Mouse (Mus musculus): Measurements from ENCODE around the gene Tcirg1. TPM values are rescaled to one million over a fixed set of nuclear protein-coding genes. Genes with fewer than 3 reads are reported as not detected.

Tcirg1 gene
- polyA plus RNA-seq, 1 experiment from 2014 or later: 34.7 TPM

DNA sequence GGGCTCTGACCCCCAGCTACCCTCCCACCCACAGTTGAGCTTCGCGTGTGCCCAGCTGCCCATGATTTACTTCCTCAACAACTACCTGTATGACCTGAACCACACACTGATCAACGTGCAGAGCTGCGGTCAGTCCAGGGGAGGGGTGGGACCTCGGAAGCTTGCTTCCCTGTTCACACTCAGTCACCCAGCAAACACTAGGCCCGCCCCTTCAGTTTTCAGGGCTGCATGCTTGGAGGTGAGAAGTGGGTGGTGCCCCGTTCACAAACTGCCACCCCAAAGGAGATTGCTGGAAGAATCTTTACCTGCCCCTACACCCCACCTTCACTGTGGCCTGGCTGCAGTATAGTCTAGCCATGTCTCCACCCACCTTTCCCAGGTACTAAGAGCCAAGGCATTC is 35.4 kb upstream of the Tcirg1 start:
- WGBS: 80% methylated on average over 7 of the region's 7 CpGs
- no peak; the same call in 1 of the 2 replicates for ATAC-seq (ENCODE audit: insufficient read depth, low FRiP score, low read depth)
- Histone ChIP-seq H3K9ac (no peak overlapping the region), H3K4me1 (0 out of 2 replicates have a peak, but pooled peaks cover 6% of the 10 kb centered on the region), H3K27ac (no peak overlapping the region), H3K36me3 (no peaks in the 10 kb centered on the region), H3K4me2 (no peak overlapping the region), H3K9me3 (no peaks in the 10 kb centered on the region), H3K27me3 (replicated peaks) (no peaks in the 10 kb centered on the region), H3K4me3 (replicated peaks) (no peak overlapping the region)

GRCm38 (mm10) chr19:3935896-3936850 is 29.2 kb upstream of the Tcirg1 start:
- 7% methylated on average over 22 of the region's 22 CpGs for WGBS
- H3K9ac ChIP-seq: peak overlapping the region; percentile 38
- peaks cover 14% of the 10 kb centered on the region for H3K4me1 ChIP-seq
- H3K9me3 ChIP-seq: no peaks in the 10 kb centered on the region
- no peaks in the 10 kb centered on the region for H3K36me3 ChIP-seq
- peak overlapping the region; percentile 51 for H3K4me3 ChIP-seq (replicated peaks)
- peak overlapping the region; percentile 91 for H3K4me2 ChIP-seq
- H3K27me3 ChIP-seq (replicated peaks): no peaks in the 10 kb centered on the region
- ATAC-seq (ENCODE audit: insufficient read depth, low FRiP score, low read depth): no peak
- H3K27ac ChIP-seq: no peak overlapping the region

- H3K4me1 ChIP-seq: peaks cover 20% of the 10 kb centered on the region
- ATAC-seq (ENCODE audit: insufficient read depth, low FRiP score, low read depth): peak; percentile 80
- H3K27ac ChIP-seq: 0 out of 2 replicates have a peak within 1 kb of the TSS, but pooled peaks have one; percentile 31
- H3K4me2 ChIP-seq: peak within 1 kb of the TSS; percentile 91
- 7% methylated on average over 42 of the region's 42 CpGs for WGBS
- H3K36me3 ChIP-seq: no peaks in the 10 kb centered on the region
- no peaks in the 10 kb centered on the region for H3K27me3 ChIP-seq (replicated peaks)
- H3K9me3 ChIP-seq: no peaks in the 10 kb centered on the region
- H3K9ac ChIP-seq: peak within 1 kb of the TSS; percentile 38
- H3K4me3 ChIP-seq (replicated peaks): peak within 1 kb of the TSS; percentile 51
Observed at GRCm38 (mm10) chr19:3935032-3935895, 28.3 kb upstream of the Tcirg1 start, which contains the start of gene Unc93b1. Gene Unc93b1, plus strand, starts transcription at chr19:3935186.

DNA sequence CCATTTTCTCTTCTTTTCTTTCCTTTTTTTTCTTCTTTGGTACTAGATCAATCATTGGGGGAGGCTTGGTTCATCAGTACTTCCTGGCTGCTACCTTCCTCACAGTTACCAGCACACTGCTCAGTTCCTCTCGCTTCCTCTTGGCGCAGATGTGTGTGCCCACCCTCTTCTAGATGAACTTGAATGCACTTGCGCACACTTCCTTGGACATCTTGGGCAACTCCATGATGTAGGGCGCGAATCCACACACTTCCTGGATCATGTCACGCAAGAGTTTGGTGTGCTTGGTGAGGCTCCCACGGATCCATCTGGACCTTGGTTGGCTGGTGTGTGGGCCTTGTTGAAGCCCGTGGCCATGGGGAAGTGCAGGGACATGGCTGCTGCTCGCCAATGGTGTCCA is 24.8 kb upstream of the Tcirg1 start:
- H3K27ac ChIP-seq: no peak overlapping the region
- H3K4me3 ChIP-seq (replicated peaks): no peak overlapping the region
- no peaks in the 10 kb centered on the region for H3K36me3 ChIP-seq
- H3K27me3 ChIP-seq (replicated peaks): no peaks in the 10 kb centered on the region
- no peak overlapping the region for H3K4me2 ChIP-seq
- no peaks in the 10 kb centered on the region for H3K9me3 ChIP-seq
- 89% methylated on average over 9 of the region's 9 CpGs for WGBS
- H3K4me1 ChIP-seq: peaks cover 32% of the 10 kb centered on the region
- no peak for ATAC-seq (ENCODE audit: insufficient read depth, low FRiP score, low read depth)
- no peak overlapping the region for H3K9ac ChIP-seq

DNA sequence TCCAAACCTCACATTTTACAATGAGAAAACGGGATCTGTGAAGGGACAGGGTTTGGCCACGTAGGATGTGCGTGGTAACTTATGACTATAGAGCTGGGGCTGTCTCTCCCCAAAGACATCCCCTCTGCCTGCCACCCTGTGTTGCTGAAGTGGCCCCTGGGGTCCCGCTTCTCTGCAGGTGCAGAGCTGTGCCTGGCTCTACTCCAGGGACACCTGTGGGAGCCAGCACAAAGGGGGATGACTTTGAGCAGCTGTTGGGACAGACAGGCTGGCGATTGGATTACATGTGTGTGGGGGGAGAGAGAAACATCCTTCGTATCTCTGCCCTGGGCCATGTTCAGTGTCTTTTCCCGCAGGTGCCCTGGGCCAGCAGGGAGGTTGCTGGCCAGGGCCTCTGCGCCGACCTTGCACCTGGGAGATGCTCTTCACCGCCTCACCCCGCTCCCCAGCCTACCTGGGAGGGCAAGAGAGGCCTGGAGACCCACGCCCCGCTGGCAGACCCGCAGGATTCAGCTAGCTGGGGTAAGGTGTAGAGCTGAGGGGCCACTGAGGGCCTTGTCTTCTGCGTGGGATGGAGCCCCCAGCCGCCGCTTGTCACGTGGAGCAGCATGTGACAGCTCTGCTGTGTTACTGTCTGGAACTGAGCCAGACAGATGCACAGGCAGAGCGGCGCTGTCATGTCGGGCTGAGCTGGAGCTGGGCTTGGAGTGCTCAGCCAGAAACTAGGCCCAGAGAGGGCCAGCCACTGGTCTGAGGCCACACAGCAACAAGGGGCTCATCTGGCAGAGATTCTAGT is 23.5 kb upstream of the Tcirg1 start:
- WGBS: 64% methylated on average over 21 of the region's 21 CpGs
- no peak overlapping the region for H3K4me3 ChIP-seq (replicated peaks)
- no peak for ATAC-seq (ENCODE audit: insufficient read depth, low FRiP score, low read depth)
- no peak overlapping the region for H3K9ac ChIP-seq
- no peaks in the 10 kb centered on the region for H3K36me3 ChIP-seq
- H3K27ac ChIP-seq: peak overlapping the region; percentile 73
- H3K4me1 ChIP-seq: peaks cover 24% of the 10 kb centered on the region
- H3K27me3 ChIP-seq (replicated peaks): no peaks in the 10 kb centered on the region
- no peaks in the 10 kb centered on the region for H3K9me3 ChIP-seq
- H3K4me2 ChIP-seq: no peak overlapping the region

- 28% methylated on average over 12 of the region's 12 CpGs for WGBS
- Histone ChIP-seq H3K4me2 (peak within 1 kb of the TSS; percentile 25; the same call in 1 of the 2 replicates), H3K4me3 (replicated peaks) (no peak within 1 kb of the TSS), H3K36me3 (no peaks in the 10 kb centered on the region), H3K4me1 (peaks cover 20% of the 10 kb centered on the region), H3K9me3 (no peaks in the 10 kb centered on the region), H3K27ac (peak within 1 kb of the TSS; percentile 73), H3K27me3 (replicated peaks) (no peaks in the 10 kb centered on the region), H3K9ac (no peak within 1 kb of the TSS)
- peak; percentile 60 for ATAC-seq (ENCODE audit: insufficient read depth, low FRiP score, low read depth)
Observed at GRCm38 (mm10) chr19:3929211-3929941, 22.4 kb upstream of the Tcirg1 start, which contains the start of gene Aldh3b1. Gene Aldh3b1, minus strand, starts transcription at chr19:3929808.

- no peak overlapping the region for H3K4me3 ChIP-seq (replicated peaks)
- H3K27ac ChIP-seq: peak overlapping the region; percentile 73
- H3K36me3 ChIP-seq: no peaks in the 10 kb centered on the region
- peaks cover 25% of the 10 kb centered on the region for H3K4me1 ChIP-seq
- H3K27me3 ChIP-seq (replicated peaks): no peaks in the 10 kb centered on the region
- H3K9ac ChIP-seq: no peak overlapping the region
- 78% methylated on average over 4 of the region's 4 CpGs for WGBS
- H3K9me3 ChIP-seq: no peaks in the 10 kb centered on the region
- H3K4me2 ChIP-seq: no peak overlapping the region
- ATAC-seq (ENCODE audit: insufficient read depth, low FRiP score, low read depth): no peak
Observed at GRCm38 (mm10) chr19:3928779-3929178, 21.8 kb upstream of the Tcirg1 start.

DNA sequence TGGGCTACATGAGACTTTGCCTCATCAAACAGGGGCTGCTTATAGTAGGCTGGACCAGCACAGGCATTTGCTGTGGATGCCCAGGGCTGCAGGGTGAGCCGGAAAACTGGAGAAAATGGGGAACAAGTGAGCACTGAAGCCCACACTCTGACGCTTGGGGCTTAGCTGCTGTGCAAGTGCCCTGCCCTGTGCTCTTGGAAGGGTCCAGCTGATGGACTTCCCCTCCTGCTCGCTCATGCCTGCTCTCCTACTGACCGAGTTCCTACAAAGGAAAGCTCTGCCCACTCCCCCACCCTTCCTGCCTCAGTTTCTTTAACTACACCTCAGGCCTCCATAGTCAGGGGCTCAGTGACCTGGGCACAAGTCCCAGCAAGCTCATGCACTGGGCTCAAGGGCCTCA is 21.1 kb upstream of the Tcirg1 start:
- Histone ChIP-seq H3K27ac (no peak overlapping the region), H3K4me3 (replicated peaks) (no peak overlapping the region), H3K27me3 (replicated peaks) (no peaks in the 10 kb centered on the region), H3K9me3 (no peaks in the 10 kb centered on the region), H3K4me1 (peaks cover 31% of the 10 kb centered on the region), H3K9ac (no peak overlapping the region), H3K36me3 (no peaks in the 10 kb centered on the region), H3K4me2 (no peak overlapping the region)
- WGBS: 84% methylated on average over 4 of the region's 4 CpGs
- no peak for ATAC-seq (ENCODE audit: insufficient read depth, low FRiP score, low read depth)

- H3K4me3 ChIP-seq (replicated peaks): no peak overlapping the region
- no peak overlapping the region for H3K9ac ChIP-seq
- no peak overlapping the region for H3K4me2 ChIP-seq
- no peaks in the 10 kb centered on the region for H3K27me3 ChIP-seq (replicated peaks)
- H3K36me3 ChIP-seq: no peaks in the 10 kb centered on the region
- peaks cover 36% of the 10 kb centered on the region for H3K4me1 ChIP-seq
- no peaks in the 10 kb centered on the region for H3K9me3 ChIP-seq
- no peak for ATAC-seq (ENCODE audit: insufficient read depth, low FRiP score, low read depth)
- 66% methylated on average over 6 of the region's 6 CpGs for WGBS
- no peak overlapping the region for H3K27ac ChIP-seq
Observed at GRCm38 (mm10) chr19:3926685-3927084, 19.8 kb upstream of the Tcirg1 start.

DNA sequence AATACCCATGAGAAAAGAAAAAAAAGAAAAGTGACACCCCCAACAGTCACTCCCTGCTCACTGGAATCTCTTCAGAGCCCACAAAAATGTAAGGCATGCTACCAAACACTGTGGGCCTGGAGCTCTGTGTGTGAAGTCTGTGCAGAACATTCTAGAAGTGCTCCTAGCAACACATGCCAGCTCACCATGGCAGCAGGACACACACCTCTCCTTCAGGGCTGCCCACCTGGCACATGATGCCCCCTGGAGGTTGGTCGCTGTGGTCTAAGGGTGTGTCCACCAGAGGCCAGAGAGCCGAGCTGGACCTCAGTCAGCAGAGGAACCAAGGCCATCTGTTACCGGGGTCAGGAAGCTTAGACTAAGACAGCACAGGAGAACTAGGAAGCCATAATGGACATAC is 19.3 kb upstream of the Tcirg1 start:
- Histone ChIP-seq H3K9ac (no peak overlapping the region), H3K9me3 (no peaks in the 10 kb centered on the region), H3K27ac (no peak overlapping the region), H3K36me3 (no peaks in the 10 kb centered on the region), H3K4me3 (replicated peaks) (no peak overlapping the region), H3K4me2 (no peak overlapping the region), H3K4me1 (peaks cover 36% of the 10 kb centered on the region), H3K27me3 (replicated peaks) (no peaks in the 10 kb centered on the region)
- WGBS: 42% methylated on average over 3 of the region's 3 CpGs
- ATAC-seq (ENCODE audit: insufficient read depth, low FRiP score, low read depth): no peak

GRCm38 (mm10) chr19:3925859-3926258 is 18.9 kb upstream of the Tcirg1 start:
- Histone ChIP-seq H3K36me3 (no peaks in the 10 kb centered on the region), H3K4me2 (no peak overlapping the region), H3K9ac (no peak overlapping the region), H3K4me1 (peaks cover 35% of the 10 kb centered on the region), H3K27ac (no peak overlapping the region), H3K4me3 (replicated peaks) (no peak overlapping the region), H3K27me3 (replicated peaks) (no peaks in the 10 kb centered on the region), H3K9me3 (no peaks in the 10 kb centered on the region)
- WGBS: 82% methylated on average over 6 of the region's 6 CpGs
- no peak for ATAC-seq (ENCODE audit: insufficient read depth, low FRiP score, low read depth)

All from stomach, embryonic 15.5 days (tissue).